Mouse (Mus musculus) naive thymus-derived CD4-positive, alpha-beta T cell, adult 2 months (primary cell): ENCODE data around the gene Muc15.

ENCODE experiments used
- DNase-seq: peaks from one replicate; pipeline ENCODE4 v3.0.0-alpha.2; 2011; ENCODE audit warnings: low read depth

Muc15 gene

DNA sequence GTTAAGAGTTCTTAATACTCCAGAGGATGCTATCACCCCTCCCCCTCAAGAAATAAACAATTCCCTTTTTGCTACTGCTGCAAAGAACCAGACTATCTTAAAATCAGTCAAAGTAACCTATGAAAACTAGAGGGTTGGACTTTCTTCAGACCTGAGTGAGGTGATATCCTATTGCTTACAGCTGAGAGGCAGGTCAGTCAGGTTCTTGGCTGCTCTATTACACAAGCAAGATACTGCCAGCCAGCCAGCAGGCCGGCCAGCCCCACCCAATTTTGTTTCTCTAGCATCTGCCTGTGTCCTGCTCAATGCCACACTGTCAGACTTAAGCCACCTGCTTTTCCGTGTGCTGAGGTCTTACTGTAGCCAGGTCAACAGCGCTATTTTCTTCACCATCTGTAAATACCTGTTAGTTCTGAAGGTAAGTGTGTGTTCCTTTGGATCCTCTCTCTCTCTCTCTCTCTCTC, at the start of gene Muc15:
Muc15 (plus strand) TSS at position 51 of the 464 bp plus-strand sequence.
- no peak for DNase-seq

DNA sequence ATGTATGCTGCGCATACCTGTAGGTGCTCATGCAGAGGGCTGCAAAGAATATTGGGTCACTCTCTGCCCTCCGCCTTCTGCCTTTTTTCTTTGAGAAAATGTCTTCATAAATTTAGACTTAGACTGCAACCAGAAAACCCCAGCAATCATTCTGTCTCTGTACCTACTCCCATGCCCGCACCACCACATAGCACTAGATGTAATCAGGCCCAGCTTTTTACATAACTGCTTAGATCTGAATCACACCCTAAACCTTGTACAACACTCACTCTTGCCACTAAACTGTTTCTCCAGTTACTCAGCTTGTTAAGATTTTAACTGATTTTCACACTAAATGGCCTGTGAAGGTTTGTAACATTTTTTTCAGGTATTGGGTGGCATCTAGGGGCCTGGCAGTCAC, 11.7 kb upstream of the Muc15 start:
- no peak for DNase-seq

DNA sequence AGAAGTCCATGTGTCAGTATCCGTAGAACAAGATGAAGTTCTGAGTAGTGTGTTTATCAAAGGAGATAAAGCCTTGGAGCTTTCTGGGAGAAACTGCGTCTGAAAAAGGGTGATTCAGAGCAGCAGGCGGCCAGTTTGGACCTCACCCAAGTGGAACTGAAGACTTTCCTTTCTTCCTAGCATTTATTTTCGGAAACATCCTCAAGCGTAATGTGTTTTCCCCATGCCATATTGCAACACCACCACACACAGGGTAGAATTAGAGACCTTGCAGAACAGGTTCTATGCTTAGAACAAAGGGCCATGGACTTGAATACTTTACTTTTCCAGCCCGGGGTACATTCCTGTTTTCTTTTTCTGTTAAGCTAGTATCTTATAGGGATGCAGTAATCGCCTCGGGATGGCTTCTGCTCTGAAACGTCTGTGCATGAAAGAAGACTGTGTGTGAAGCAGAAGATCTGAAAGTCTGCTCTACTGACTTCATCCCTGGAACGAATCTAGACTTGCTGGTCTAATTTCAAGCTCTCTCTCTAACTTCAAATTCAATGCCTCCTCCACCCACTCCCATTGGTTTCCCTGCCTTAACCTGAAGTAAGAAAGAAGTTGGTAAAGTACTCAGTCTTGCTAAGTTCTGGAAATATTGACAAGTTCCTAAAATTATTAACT, 11.0 kb upstream of the Muc15 start:
- no peak for DNase-seq

DNA sequence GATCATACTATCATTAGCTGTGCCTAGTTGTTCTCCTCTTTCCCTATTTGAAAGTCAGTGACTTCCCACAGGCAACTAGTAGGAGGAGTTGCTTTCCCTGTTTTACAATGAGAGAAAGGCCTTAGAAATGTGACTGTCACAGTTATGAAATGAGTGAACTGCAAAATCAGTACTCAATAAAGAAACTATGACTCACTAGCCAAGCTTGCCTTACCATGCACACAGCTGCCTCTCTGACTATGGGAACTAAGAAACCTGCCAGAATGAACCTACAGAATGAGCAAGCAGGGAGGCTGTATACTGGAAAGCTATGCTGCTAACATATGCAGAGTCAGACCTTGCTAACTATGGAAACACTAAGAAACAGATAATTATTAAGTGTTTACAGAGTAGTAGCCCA, 2.1 kb upstream of the Muc15 start:
- no peak for DNase-seq

DNA sequence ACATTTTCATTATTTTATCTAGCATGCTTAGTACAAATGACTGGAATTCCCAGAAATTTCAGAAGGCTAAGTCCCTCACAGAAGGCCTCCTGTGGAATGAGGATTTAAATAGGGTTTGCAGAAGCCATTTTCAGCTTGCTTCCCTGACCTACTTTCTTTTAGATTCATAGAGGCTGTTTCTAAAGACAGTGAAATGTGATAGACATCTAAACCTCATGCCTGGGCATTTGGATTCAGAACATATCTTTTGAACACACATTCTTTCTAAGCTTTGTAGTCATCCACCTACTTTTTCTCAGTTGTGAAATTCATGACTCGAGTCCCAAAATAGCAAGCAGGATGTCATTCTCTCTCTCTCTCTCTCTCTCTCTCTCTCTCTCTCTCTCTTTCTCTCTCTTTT, 1.1 kb downstream of the Muc15 start:
- no peak for DNase-seq

DNA sequence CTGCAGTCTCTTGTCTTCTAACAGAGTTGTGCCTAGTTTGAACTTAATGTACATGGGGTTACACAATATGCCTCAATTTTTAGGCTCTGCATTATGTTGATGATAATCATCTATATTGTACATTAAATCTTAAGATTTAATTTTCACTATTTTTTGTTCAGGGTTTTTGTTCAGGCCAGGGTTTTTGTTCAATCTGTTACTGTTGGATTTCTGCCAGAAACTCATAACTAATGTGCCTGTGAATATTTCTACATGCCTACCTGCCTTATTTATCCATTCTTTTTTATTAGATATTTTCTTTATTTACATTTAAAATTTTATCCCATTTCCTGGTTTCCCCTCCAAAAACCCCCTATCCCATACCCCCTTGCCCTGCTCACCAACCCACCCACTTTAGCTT, 5.0 kb downstream of the Muc15 start:
- DNase-seq: no peak

DNA sequence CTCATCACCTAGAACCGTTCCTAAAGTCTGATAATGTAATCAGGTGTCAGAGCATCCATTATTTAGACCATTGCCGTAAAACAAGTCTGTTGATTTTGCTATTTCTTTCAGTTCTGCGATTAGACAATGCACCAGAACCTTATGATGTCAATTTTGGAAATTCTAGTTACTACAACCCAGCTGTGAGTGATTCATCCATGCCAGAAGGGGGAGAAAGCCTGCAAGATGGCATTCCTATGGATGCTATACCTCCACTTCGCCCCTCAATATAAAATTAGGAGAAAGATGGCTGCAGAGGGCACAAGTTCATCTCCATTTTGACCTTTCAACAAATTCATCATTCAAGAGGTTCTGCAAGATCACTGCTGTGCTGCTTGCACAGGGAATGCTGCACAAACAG, 16.1 kb downstream of the Muc15 start:
- DNase-seq: no peak

DNA sequence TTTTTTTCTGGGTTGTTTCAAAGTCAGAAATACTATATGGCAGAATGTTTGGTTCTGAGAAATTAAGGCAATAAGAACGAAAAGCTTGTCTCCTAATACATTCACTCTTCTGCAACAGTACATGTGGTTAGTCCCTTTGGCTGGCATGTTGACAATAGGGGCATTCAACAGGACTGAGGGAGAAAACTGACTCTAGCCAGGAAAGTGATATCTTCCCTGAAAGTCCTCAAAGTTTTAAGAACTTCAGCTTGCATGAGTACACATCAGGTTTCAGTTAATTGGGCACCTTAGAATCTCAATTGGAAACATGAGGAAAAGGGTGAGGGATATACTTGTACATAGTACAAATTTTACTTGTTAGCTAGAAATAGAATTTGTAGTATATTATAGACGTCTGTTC, 16.8 kb downstream of the Muc15 start:
- DNase-seq: no peak

DNA sequence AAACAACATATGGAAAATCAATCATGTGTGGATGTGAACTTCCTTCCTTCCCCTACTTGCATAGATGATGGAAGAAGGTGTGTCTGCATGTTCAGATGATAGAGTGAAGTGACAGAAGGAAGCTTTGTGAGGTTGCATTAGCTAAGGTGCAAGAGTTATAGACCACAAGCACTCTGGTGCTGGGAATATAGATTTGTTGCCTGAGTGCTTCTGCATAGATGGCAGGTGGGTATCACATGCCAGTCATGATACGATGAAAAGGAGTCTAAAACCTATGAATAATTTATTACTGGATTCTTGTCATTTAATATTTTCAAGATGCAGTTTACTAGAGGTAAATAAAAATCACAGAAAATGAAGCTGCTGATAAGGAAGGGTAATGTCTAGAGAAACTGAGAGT, 18.6 kb downstream of the Muc15 start:
- DNase-seq: no peak

DNA sequence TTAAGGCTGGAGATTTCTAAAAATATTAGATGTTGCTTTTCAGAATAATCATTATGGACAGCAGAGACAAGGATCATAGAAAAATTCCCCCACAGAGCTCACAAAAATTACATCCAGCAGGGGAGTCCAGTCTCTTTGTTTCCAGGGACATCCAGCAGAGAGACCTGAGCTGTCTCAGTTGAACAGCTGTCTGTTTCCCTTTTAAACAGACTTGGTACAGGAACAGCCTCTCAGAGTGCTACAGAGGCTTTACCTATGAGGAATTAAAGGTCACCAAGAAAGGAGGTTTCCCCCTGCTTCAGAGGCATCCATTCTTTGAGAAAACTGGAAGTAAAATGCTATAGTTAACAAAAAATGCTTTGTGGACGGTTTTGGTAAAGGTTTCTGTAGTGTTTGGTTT, 19.4 kb downstream of the Muc15 start:
- DNase-seq: no peak

DNA sequence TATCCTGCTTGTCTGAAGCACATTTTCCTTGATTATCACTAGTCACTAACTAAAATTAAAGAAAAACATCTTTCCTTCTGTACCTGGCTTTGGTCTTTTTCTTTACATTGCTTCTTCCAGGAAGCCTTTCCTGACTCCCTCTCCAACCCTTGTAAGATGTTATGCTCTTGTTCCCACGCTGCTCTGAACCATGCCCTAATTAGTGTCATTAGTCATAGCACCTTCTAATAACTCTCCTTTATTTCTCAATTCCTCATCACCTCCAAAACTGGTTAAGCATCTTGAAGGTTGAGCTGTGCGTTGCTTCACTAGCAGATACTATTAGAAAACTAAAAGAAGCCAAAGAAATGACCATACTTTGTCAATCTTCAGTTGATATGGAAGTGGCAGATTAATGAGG, 36.4 kb downstream of the Muc15 start:
- no peak for DNase-seq

DNA sequence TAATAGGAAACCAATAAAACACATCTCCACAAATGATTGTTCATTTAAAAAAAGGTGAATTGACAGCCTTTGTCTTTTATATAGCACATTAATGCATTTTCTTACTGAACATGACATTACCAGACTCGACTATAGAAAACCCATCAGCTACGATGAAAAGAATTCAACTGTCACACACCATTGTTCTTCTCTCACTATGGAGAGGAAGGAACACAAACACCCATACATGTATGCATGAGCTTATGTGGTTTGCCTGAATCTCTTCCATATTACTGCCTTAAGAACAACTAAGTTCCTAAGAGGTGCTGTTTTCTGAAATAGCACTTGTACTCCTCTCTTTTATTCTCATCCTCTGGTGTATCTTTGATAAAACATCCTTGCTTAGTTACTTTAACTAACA, 38.3 kb downstream of the Muc15 start:
- no peak for DNase-seq

DNA sequence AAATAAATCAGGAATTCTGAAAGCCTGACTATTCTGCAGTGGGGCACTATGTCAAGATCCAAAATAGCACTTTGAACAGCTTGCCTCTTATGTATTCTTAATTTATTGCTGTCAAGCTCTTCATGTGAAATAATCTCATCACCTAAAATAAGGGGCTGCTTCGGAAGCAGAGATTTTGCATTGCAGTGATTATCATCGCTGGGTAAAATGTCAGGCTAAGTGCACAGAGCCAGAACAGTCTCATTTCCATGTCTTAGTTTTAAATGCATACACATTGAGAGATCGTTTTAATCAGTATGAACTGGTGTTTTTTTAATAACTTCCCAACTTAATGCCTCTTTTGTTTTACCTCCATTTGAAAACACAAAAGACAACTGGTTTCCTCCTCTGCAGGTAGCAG, 66.3 kb downstream of the Muc15 start:
- no peak for DNase-seq
